Mouse (Mus musculus) forebrain, embryonic 13.5 days (tissue): ENCODE measurements at regions not wholly inside any gene's neighbourhood (a gene's known extent, or its start where the extent isn't known, plus 50 kb on each side); places are given as distances from the start of the nearest gene placed in this dataset.

ENCODE experiments used
- ATAC-seq: fragments of 200-750 bp; cut with Nextera tagmentation; 2 replicates; pipeline ENCODE4 v1.8.0; 2017
- H3K27ac ChIP-seq: fragments of 300-500 bp; sonication (generic); 2 replicates; pipeline ENCODE4 v1.5.1; 2015; ENCODE audit warnings: inconsistent platforms, mild to moderate bottlenecking, moderate library complexity
- H3K27me3 ChIP-seq: fragments of 300-500 bp; sonication (generic); 2 replicates; pipeline ENCODE4 v1.6.1; 2015; ENCODE audit warnings: mild to moderate bottlenecking, inconsistent platforms
- H3K36me3 ChIP-seq: fragments of 300-500 bp; sonication (generic); 2 replicates; pipeline ENCODE4 v1.6.1; 2015; ENCODE audit warnings: mild to moderate bottlenecking, inconsistent platforms; ENCODE audit not compliant: poor library complexity, severe bottlenecking
- H3K4me1 ChIP-seq: fragments of 300-500 bp; sonication (generic); 2 replicates; pipeline ENCODE4 v1.6.1; 2015; ENCODE audit warnings: inconsistent platforms
- H3K4me2 ChIP-seq: fragments of 300-500 bp; sonication (generic); 2 replicates; pipeline ENCODE4 v1.6.1; 2015; ENCODE audit warnings: inconsistent platforms, mild to moderate bottlenecking, moderate library complexity
- H3K4me3 ChIP-seq: fragments of 300-500 bp; sonication (generic); 2 replicates; pipeline ENCODE4 v1.5.1; 2015; ENCODE audit warnings: mild to moderate bottlenecking, inconsistent platforms
- H3K9ac ChIP-seq: fragments of 300-500 bp; sonication (generic); 2 replicates; pipeline ENCODE4 v1.6.1; 2015; ENCODE audit warnings: mild to moderate bottlenecking, inconsistent platforms
- H3K9me3 ChIP-seq: fragments of 300-500 bp; sonication (generic); replicated peaks from 2 replicates; pipeline ENCODE4 v1.6.1; 2016; ENCODE audit warnings: inconsistent platforms
- WGBS: fragments of 180-500 bp; shearing (Covaris S2); methylation state at CpG from one replicate; pipeline ENCODE4 v1.1.7; 2015; 5-methylcytosine and 5-hydroxymethylcytosine counted together

DNA sequence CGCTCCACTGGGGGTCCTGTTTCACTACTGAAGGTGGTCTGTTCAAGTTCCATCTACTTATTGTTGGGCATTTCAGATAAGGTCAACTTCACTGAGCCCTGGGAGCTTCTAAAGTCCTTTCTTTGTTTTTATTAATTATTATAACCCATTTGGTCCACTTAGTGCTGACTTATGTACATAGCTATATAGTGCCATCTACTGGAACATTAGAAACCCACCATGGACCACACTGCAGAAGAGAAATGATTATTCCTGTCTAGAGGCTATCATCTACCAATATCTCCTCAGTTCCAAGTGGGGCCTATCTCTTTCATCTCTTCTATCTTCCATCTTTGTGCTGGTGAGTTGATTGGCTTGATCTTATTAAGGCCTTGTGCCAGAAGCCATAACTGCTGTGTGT lies 294.8 kb downstream of the Gm9008 start:
- no peak overlapping the region for H3K4me2 ChIP-seq
- H3K4me1 ChIP-seq, result no peaks in the 10 kb centered on the region
- no peaks in the 10 kb centered on the region for H3K36me3 ChIP-seq
- H3K9ac ChIP-seq, result no peak overlapping the region
- 97% methylated on average over 1 of the region's 1 CpGs for WGBS
- H3K9me3 ChIP-seq, result no peaks in the 10 kb centered on the region
- H3K27me3 ChIP-seq, result no peaks in the 10 kb centered on the region
- peak; percentile 53; the same call in 1 of the 2 replicates for ATAC-seq
- H3K4me3 ChIP-seq, result no peak overlapping the region
- no peak overlapping the region for H3K27ac ChIP-seq
